Mouse (Mus musculus): Measurements from ENCODE around the gene Slc25a39. TPM values are rescaled to one million over a fixed set of nuclear protein-coding genes. Genes with fewer than 3 reads are reported as not detected.

Slc25a39 gene
- polyA plus RNA-seq, 1 experiment from 2014 or later, result 266 TPM

- 1% methylated on average over 46 of the region's 49 CpGs for WGBS
- ATAC-seq (ENCODE audit: insufficient number of reproducible peaks, insufficient read depth, low FRiP score, low read depth), result peak; percentile 27
- H3K36me3 ChIP-seq (ENCODE audit: control insufficient read depth, insufficient read depth, low read length), result peaks cover 13% of the 10 kb centered on the region
- no peaks in the 10 kb centered on the region for H3K9me3 ChIP-seq (ENCODE audit: control insufficient read depth, low read length)
- H3K4me1 ChIP-seq (ENCODE audit: control insufficient read depth in 2 of 2, insufficient read depth in 2 of 2, low read length in 2 of 2), result peaks cover 45 to 53% of the 10 kb centered on the region in 2 experiments
- peak overlapping the region; percentile 88 for H3K9ac ChIP-seq (ENCODE audit: low read length)
- H3K27ac ChIP-seq (replicated peaks in 1 of 2; ENCODE audit: control insufficient read depth in 1 of 2, insufficient read depth in 1 of 2, low read depth in 2 of 2, low read length in 2 of 2), result peak overlapping the region; percentile 73 to 80
- peak overlapping the region; percentile 70 to 94 for H3K4me3 ChIP-seq (ENCODE audit: control insufficient read depth in 1 of 2, insufficient read depth in 1 of 2, low read depth in 1 of 2, low read length in 2 of 2)
- no peaks in the 10 kb centered on the region for H3K27me3 ChIP-seq (ENCODE audit: control insufficient read depth, insufficient read depth, low read length)
- H3K4me2 ChIP-seq (ENCODE audit: low read length), result peak overlapping the region; percentile 77
Measured at GRCm38 (mm10) chr11:102446581-102447461, 39.1 kb upstream of the Slc25a39 start.

GRCm38 (mm10) chr11:102445891-102446361 is 38.2 kb upstream of the Slc25a39 start:
- Histone ChIP-seq H3K36me3 (ENCODE audit: control insufficient read depth, insufficient read depth, low read length) (peaks cover 22% of the 10 kb centered on the region), H3K9me3 (ENCODE audit: control insufficient read depth, low read length) (no peaks in the 10 kb centered on the region), H3K4me1 (ENCODE audit: control insufficient read depth in 2 of 2, insufficient read depth in 2 of 2, low read length in 2 of 2) (peaks cover 45 to 55% of the 10 kb centered on the region in 2 experiments), H3K9ac (ENCODE audit: low read length) (peak overlapping the region; percentile 88), H3K27ac (replicated peaks in 1 of 2; ENCODE audit: control insufficient read depth in 1 of 2, insufficient read depth in 1 of 2, low read depth in 2 of 2, low read length in 2 of 2) (peak overlapping the region; percentile 73 to 80), H3K4me2 (ENCODE audit: low read length) (peak overlapping the region; percentile 77), H3K4me3 (ENCODE audit: control insufficient read depth in 1 of 2, insufficient read depth in 1 of 2, low read depth in 1 of 2, low read length in 2 of 2) (peak overlapping the region; percentile 70 to 94), H3K27me3 (ENCODE audit: control insufficient read depth, insufficient read depth, low read length) (no peaks in the 10 kb centered on the region)
- 10% methylated on average over 7 of the region's 7 CpGs for WGBS
- peak; percentile 10; the same call in 1 of the 2 replicates for ATAC-seq (ENCODE audit: insufficient number of reproducible peaks, insufficient read depth, low FRiP score, low read depth)

DNA sequence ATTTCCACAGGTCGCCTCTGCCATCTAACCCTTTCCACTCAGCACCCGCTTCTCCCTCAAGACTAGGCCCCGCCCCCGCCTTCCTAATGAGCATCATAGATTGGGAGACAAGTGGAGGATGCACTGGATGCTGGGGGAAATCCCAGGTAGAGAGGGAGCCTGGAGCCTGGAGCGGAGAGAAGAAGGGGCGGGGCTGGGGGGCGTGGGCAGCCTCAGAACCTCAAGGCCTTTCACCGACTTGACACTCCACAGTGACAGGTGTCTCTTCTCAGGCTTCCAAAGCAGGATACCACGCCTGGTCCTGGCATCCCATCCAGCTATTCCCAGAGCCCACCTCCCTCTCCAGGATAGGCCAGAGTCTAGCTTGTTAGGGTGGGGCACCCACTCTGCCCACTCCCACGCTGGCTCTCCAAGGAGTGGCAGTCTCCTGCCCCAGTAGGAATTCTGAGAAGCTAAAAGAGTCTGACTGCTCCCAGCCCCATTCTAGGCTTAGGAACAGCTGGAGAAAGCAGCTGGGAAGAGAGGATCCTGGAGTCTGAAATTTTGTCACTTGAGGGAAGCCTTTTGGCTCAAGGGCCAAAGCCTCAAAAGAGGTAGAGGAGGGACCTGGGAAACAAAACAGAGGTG is 37.6 kb upstream of the Slc25a39 start:
- H3K9me3 ChIP-seq (ENCODE audit: control insufficient read depth, low read length), result no peaks in the 10 kb centered on the region
- peak overlapping the region; percentile 73 to 80 for H3K27ac ChIP-seq (replicated peaks in 1 of 2; ENCODE audit: control insufficient read depth in 1 of 2, insufficient read depth in 1 of 2, low read depth in 2 of 2, low read length in 2 of 2)
- 0 out of 2 replicates have a peak, but pooled peaks have one; percentile 4 for ATAC-seq (ENCODE audit: insufficient number of reproducible peaks, insufficient read depth, low FRiP score, low read depth)
- peak overlapping the region; percentile 70 to 94; a peak in 3 of 4 replicates for H3K4me3 ChIP-seq (ENCODE audit: control insufficient read depth in 1 of 2, insufficient read depth in 1 of 2, low read depth in 1 of 2, low read length in 2 of 2)
- H3K9ac ChIP-seq (ENCODE audit: low read length), result peak overlapping the region; percentile 88
- H3K36me3 ChIP-seq (ENCODE audit: control insufficient read depth, insufficient read depth, low read length), result peaks cover 27% of the 10 kb centered on the region
- peak overlapping the region; percentile 77 for H3K4me2 ChIP-seq (ENCODE audit: low read length)
- peaks cover 45 to 55% of the 10 kb centered on the region in 2 experiments for H3K4me1 ChIP-seq (ENCODE audit: control insufficient read depth in 2 of 2, insufficient read depth in 2 of 2, low read length in 2 of 2)
- 11% methylated on average over 10 of the region's 10 CpGs for WGBS
- H3K27me3 ChIP-seq (ENCODE audit: control insufficient read depth, insufficient read depth, low read length), result no peaks in the 10 kb centered on the region

DNA sequence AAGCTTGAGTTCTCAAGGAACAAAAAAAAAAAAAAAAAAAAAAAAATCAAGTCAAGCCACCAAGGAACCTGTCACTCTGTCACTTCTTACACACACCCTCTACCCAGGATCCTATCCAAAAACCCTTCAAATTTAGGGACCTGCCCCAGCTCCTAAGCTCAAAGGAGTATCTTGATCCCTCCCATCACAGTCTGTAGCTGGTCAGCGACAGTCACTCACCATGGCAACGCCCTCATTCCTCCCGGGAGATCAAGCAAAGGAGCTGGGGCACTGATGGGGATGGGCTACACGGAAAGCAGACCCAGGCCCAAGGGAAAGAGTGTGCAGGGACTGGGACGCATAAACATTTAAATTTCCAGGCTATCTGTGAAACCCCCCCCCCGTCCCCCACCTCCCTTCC is 37.0 kb upstream of the Slc25a39 start:
- no peaks in the 10 kb centered on the region for H3K9me3 ChIP-seq (ENCODE audit: control insufficient read depth, low read length)
- no peak overlapping the region for H3K4me3 ChIP-seq (ENCODE audit: control insufficient read depth in 1 of 2, insufficient read depth in 1 of 2, low read depth in 1 of 2, low read length in 2 of 2)
- peak overlapping the region in 1 of 2 experiments; percentile 73; a peak in 2 of 4 replicates for H3K27ac ChIP-seq (replicated peaks in 1 of 2; ENCODE audit: control insufficient read depth in 1 of 2, insufficient read depth in 1 of 2, low read depth in 2 of 2, low read length in 2 of 2)
- peak overlapping the region; percentile 77; the same call in 1 of the 2 replicates for H3K4me2 ChIP-seq (ENCODE audit: low read length)
- no peaks in the 10 kb centered on the region for H3K27me3 ChIP-seq (ENCODE audit: control insufficient read depth, insufficient read depth, low read length)
- WGBS, result 21% methylated on average over 6 of the region's 6 CpGs
- peaks cover 33% of the 10 kb centered on the region for H3K36me3 ChIP-seq (ENCODE audit: control insufficient read depth, insufficient read depth, low read length)
- no peak for ATAC-seq (ENCODE audit: insufficient number of reproducible peaks, insufficient read depth, low FRiP score, low read depth)
- H3K9ac ChIP-seq (ENCODE audit: low read length), result 0 out of 2 replicates have a peak overlapping the region, but pooled peaks have one; percentile 88
- H3K4me1 ChIP-seq (ENCODE audit: control insufficient read depth in 2 of 2, insufficient read depth in 2 of 2, low read length in 2 of 2), result peaks cover 45 to 55% of the 10 kb centered on the region in 2 experiments

DNA sequence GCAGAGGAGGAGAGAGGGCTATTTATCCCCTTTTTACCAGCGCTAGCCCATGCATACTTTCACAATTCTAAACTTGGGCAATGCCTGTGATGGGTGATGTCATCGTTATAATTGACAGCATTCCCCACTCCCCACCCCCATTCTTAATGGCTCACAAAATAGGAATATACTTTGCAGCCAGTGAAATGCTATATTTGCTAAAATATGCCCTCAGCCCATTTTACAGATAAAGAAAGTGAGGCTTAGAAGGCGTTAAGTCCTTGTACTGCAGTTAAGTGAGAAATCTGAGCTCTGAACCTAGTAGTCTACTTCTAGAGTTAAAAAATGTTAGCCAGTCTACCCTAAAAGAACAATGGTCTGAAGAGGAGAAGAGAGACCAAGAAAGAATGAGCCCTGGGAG is 36.6 kb upstream of the Slc25a39 start:
- H3K9me3 ChIP-seq (ENCODE audit: control insufficient read depth, low read length), result no peaks in the 10 kb centered on the region
- no peak overlapping the region; a peak in 1 of 4 replicates for H3K27ac ChIP-seq (replicated peaks in 1 of 2; ENCODE audit: control insufficient read depth in 1 of 2, insufficient read depth in 1 of 2, low read depth in 2 of 2, low read length in 2 of 2)
- H3K4me1 ChIP-seq (ENCODE audit: control insufficient read depth in 2 of 2, insufficient read depth in 2 of 2, low read length in 2 of 2), result peaks cover 44 to 55% of the 10 kb centered on the region in 2 experiments
- H3K4me2 ChIP-seq (ENCODE audit: low read length), result 0 out of 2 replicates have a peak overlapping the region, but pooled peaks have one; percentile 28
- peaks cover 38% of the 10 kb centered on the region for H3K36me3 ChIP-seq (ENCODE audit: control insufficient read depth, insufficient read depth, low read length)
- 66% methylated on average over 3 of the region's 3 CpGs for WGBS
- H3K27me3 ChIP-seq (ENCODE audit: control insufficient read depth, insufficient read depth, low read length), result no peaks in the 10 kb centered on the region; the same call in 1 of the 2 replicates
- no peak overlapping the region for H3K4me3 ChIP-seq (ENCODE audit: control insufficient read depth in 1 of 2, insufficient read depth in 1 of 2, low read depth in 1 of 2, low read length in 2 of 2)
- no peak overlapping the region; the same call in 1 of the 2 replicates for H3K9ac ChIP-seq (ENCODE audit: low read length)
- ATAC-seq (ENCODE audit: insufficient number of reproducible peaks, insufficient read depth, low FRiP score, low read depth), result no peak

- H3K4me1 ChIP-seq (ENCODE audit: control insufficient read depth in 2 of 2, insufficient read depth in 2 of 2, low read length in 2 of 2), result peaks cover 39 to 51% of the 10 kb centered on the region in 2 experiments
- no peaks in the 10 kb centered on the region; the same call in 1 of the 2 replicates for H3K27me3 ChIP-seq (ENCODE audit: control insufficient read depth, insufficient read depth, low read length)
- no peak overlapping the region for H3K4me3 ChIP-seq (ENCODE audit: control insufficient read depth in 1 of 2, insufficient read depth in 1 of 2, low read depth in 1 of 2, low read length in 2 of 2)
- no peak for ATAC-seq (ENCODE audit: insufficient number of reproducible peaks, insufficient read depth, low FRiP score, low read depth)
- peaks cover 44% of the 10 kb centered on the region for H3K36me3 ChIP-seq (ENCODE audit: control insufficient read depth, insufficient read depth, low read length)
- H3K4me2 ChIP-seq (ENCODE audit: low read length), result peak overlapping the region; percentile 28; the same call in 1 of the 2 replicates
- H3K9me3 ChIP-seq (ENCODE audit: control insufficient read depth, low read length), result no peaks in the 10 kb centered on the region
- H3K9ac ChIP-seq (ENCODE audit: low read length), result no peak overlapping the region; the same call in 1 of the 2 replicates
- WGBS, result 41% methylated on average over 12 of the region's 12 CpGs
- H3K27ac ChIP-seq (replicated peaks in 1 of 2; ENCODE audit: control insufficient read depth in 1 of 2, insufficient read depth in 1 of 2, low read depth in 2 of 2, low read length in 2 of 2), result no peak overlapping the region
Measured at GRCm38 (mm10) chr11:102443740-102444139, 36.0 kb upstream of the Slc25a39 start.

DNA sequence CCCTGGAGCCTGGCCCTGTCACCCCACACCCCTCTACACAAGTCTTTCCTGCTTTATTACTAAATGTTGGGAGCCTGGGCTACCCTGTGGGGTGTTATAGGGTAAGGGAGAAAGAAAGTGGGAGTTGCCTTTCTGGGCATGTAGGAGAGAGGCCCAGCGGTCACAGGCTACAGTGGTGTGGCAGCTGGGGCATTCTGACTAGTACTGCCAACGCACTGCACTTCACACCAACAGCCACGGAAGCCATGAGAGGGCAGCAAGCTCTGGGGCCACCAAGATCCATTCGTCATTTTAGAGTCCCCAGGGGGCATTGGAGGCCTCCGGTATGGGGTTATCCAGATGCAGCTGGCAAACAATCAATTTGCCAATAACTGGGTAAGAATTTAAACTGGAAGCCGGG is 34.3 kb upstream of the Slc25a39 start:
- WGBS, result 89% methylated on average over 6 of the region's 6 CpGs
- 0 out of 4 replicates have a peak overlapping the region, but pooled peaks of 1 of the 2 experiments have one; percentile 37 for H3K27ac ChIP-seq (replicated peaks in 1 of 2; ENCODE audit: control insufficient read depth in 1 of 2, insufficient read depth in 1 of 2, low read depth in 2 of 2, low read length in 2 of 2)
- no peak overlapping the region for H3K4me2 ChIP-seq (ENCODE audit: low read length)
- H3K9ac ChIP-seq (ENCODE audit: low read length), result no peak overlapping the region
- H3K36me3 ChIP-seq (ENCODE audit: control insufficient read depth, insufficient read depth, low read length), result peaks cover 57% of the 10 kb centered on the region
- H3K4me3 ChIP-seq (ENCODE audit: control insufficient read depth in 1 of 2, insufficient read depth in 1 of 2, low read depth in 1 of 2, low read length in 2 of 2), result no peak overlapping the region
- peaks cover 34 to 56% of the 10 kb centered on the region in 2 experiments for H3K4me1 ChIP-seq (ENCODE audit: control insufficient read depth in 2 of 2, insufficient read depth in 2 of 2, low read length in 2 of 2)
- H3K27me3 ChIP-seq (ENCODE audit: control insufficient read depth, insufficient read depth, low read length), result no peaks in the 10 kb centered on the region; the same call in 1 of the 2 replicates
- H3K9me3 ChIP-seq (ENCODE audit: control insufficient read depth, low read length), result no peaks in the 10 kb centered on the region
- ATAC-seq (ENCODE audit: insufficient number of reproducible peaks, insufficient read depth, low FRiP score, low read depth), result no peak
